35 mouse cellular contexts compared by ENCODE assay signal in the genomic region with DNA sequence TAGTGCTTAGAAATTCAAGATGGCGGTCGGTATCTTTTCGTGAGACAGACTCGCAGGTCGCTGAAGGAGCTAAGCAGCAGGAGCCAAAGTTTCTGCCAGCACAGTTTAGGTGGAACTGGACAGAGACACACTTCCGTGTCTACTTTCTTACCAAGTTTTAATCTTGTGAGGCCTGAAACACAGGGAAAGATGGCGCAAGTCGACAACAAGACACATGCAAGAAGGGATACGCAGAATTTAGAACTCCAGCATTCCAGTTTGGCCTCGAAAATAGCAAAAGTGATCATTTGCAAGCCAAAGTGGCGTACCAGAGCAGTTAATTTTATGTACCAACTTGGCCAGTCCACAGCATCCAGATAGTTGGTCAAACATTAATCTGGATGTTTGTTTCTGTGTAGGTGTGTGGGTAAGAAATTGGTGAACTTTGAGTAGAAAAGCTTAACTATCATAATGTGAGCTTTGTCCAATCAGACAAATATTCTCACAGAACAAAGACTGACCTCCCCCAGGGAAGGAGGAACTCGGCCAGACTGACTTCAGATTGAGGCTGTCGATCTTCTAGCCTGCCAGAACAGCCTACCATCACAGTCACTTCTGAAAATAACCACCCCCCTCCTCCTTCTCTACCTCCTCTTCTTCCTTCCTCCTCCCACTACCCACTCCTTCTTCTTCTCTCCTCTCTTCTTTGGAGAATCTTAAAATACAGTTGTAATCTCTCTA. TPM values are rescaled to one million over a fixed set of nuclear protein-coding genes. Genes with fewer than 3 reads are reported as not detected.
DNase-seq lines count a peak whose midpoint lies in the region; ATAC-seq lines count a peak whose summit lies in the region.
"Had no signal": no experiment of that assay in that cellular context is flagged by ENCODE, and none has a peak within 500 bp of the region (broad histone marks: within the 10 kb centered on the region; RNA-seq: fewer than 3 reads in every experiment).

No protein-coding gene starts in this region.

- H3K4me1 ChIP-seq in liver, embryonic 16.5 days (ENCODE audit: control insufficient read depth, low read depth, low read length): no peaks in the 10 kb centered on the region
- H3K4me1 ChIP-seq in liver, embryonic 11.5 days (replicated peaks; ENCODE audit: control insufficient read depth, insufficient read depth, low read length): no peaks in the 10 kb centered on the region
- H3K4me1 ChIP-seq: heart, embryonic 13.5 days; limb, embryonic 13.5 days; neural tube, embryonic 15.5 days had no signal

- 65% methylated on average over 13 of the region's 13 CpGs for WGBS in liver, embryonic 16.5 days (ENCODE audit: insufficient replicate concordance)
- WGBS in liver, embryonic 11.5 days: 77% methylated on average over 13 of the region's 13 CpGs

- ATAC-seq in liver, embryonic 16.5 days (ENCODE audit: low read depth): peak; percentile 63
- no peak for ATAC-seq in liver, embryonic 11.5 days (replicated peaks; ENCODE audit: low FRiP score)
- no peak for ATAC-seq in frontal cortex, adult (ENCODE audit: low TSS enrichment)
- ATAC-seq: forebrain, embryonic 16.5 days; inflammation-experienced regulatory T-cells, adult 6 months; Patski had no signal

- no peak overlapping the region for H3K4me3 ChIP-seq in liver, embryonic 16.5 days (ENCODE audit: low read depth, low read length)
- H3K4me3 ChIP-seq in liver, embryonic 11.5 days (ENCODE audit: low read depth, low read length): no peak overlapping the region
- H3K4me3 ChIP-seq: erythroblast, embryonic 14.5 days; heart, embryonic 13.5 days; limb, embryonic 13.5 days; neural tube, embryonic 15.5 days had no signal

- H3K9me3 ChIP-seq in liver, embryonic 16.5 days (replicated peaks; ENCODE audit: control insufficient read depth, low read length): no peaks in the 10 kb centered on the region
- no peaks in the 10 kb centered on the region for H3K9me3 ChIP-seq in liver, embryonic 11.5 days (ENCODE audit: control insufficient read depth, low read length)
- H3K9me3 ChIP-seq: heart, embryonic 13.5 days; limb, embryonic 13.5 days; neural tube, embryonic 15.5 days had no signal

- DNase-seq in liver, embryonic 11.5 days (ENCODE audit: low spot score): no peak
- DNase-seq in kidney, adult 9 months: peak; percentile 89
- peak; percentile 56 for DNase-seq in kidney, postnatal 14 days
- no peak for DNase-seq in left cerebral cortex, adult 9 months (ENCODE audit: low spot score in 2 of 2)
- no peak for DNase-seq in gastrocnemius, postnatal 10 days
- DNase-seq: adrenal gland, postnatal 25 days; cerebellum, adult 18-20 months; cerebellum, postnatal 10 days; heart, postnatal 10 days; layer of hippocampus, adult 9-11 months; lung, embryonic 14.5 days; lung, postnatal 14 days; midbrain, embryonic 14.5 days; retina, postnatal 1 day; right cerebral cortex, postnatal 14 days; thymus, postnatal 14 days had no signal

- H3K36me3 ChIP-seq in liver, embryonic 16.5 days (ENCODE audit: control insufficient read depth, insufficient read depth): no peaks in the 10 kb centered on the region
- H3K36me3 ChIP-seq in liver, embryonic 11.5 days (ENCODE audit: control insufficient read depth, insufficient read depth, low read length): no peaks in the 10 kb centered on the region
- H3K36me3 ChIP-seq: heart, embryonic 13.5 days; limb, embryonic 13.5 days; neural tube, embryonic 15.5 days had no signal

- H3K4me2 ChIP-seq in liver, embryonic 16.5 days (ENCODE audit: low read depth, low read length): no peak overlapping the region
- H3K4me2 ChIP-seq in liver, embryonic 11.5 days: no peak overlapping the region
- H3K4me2 ChIP-seq: heart, embryonic 13.5 days; hindbrain, embryonic 14.5 days; limb, embryonic 13.5 days; lung, embryonic 14.5 days; neural tube, embryonic 15.5 days had no signal

- no peaks in the 10 kb centered on the region for H3K27me3 ChIP-seq in liver, embryonic 16.5 days (ENCODE audit: control insufficient read depth, insufficient read depth, low read depth, low read length)
- no peaks in the 10 kb centered on the region for H3K27me3 ChIP-seq in liver, embryonic 11.5 days (replicated peaks; ENCODE audit: control insufficient read depth, insufficient read depth, low read length)
- H3K27me3 ChIP-seq: heart, embryonic 13.5 days; limb, embryonic 13.5 days; neural tube, embryonic 15.5 days; Patski had no signal

- H3K27ac ChIP-seq in liver, embryonic 16.5 days (ENCODE audit: low read length): 0 out of 2 replicates have a peak overlapping the region, but pooled peaks have one; percentile 12
- no peak overlapping the region for H3K27ac ChIP-seq in liver, embryonic 11.5 days (ENCODE audit: low read depth, low read length)
- H3K27ac ChIP-seq: heart, embryonic 13.5 days; hindbrain, embryonic 14.5 days; limb, embryonic 13.5 days; liver, embryonic 14.5 days; neural tube, embryonic 15.5 days had no signal

- no peak overlapping the region for H3K9ac ChIP-seq in liver, embryonic 16.5 days (ENCODE audit: low read depth, low read length)
- H3K9ac ChIP-seq in liver, embryonic 11.5 days (ENCODE audit: low read depth, low read length): no peak overlapping the region
- H3K9ac ChIP-seq: heart, embryonic 13.5 days; hindbrain, embryonic 14.5 days; limb, embryonic 13.5 days; liver, embryonic 14.5 days; lung, embryonic 14.5 days; neural tube, embryonic 15.5 days had no signal

RNA-seq across cellular contexts. Expression of a gene that starts 31.2 kb away (rescaled TPM):
- 0.05 TPM in 1 of 2 replicates, not detected in the other for polyA plus RNA-seq in liver, embryonic 16.5 days (2015; fragmentation: Nextera tagmentation; extraction: Ambion mirVana)
- not detected in 2 replicates for polyA plus RNA-seq in liver, embryonic 11.5 days (2014; fragmentation: Nextera tagmentation; extraction: Ambion mirVana)
- total RNA-seq in gastrocnemius, postnatal 10 days (2021): not detected
- total RNA-seq: common myeloid progenitor, adult 5-6 weeks; heart, postnatal 10 days; hematopoietic stem cell, adult 5-6 weeks; MEL had no signal
- polyA plus RNA-seq: embryonic facial prominence, embryonic 14.5 days; erythroblast, embryonic 14.5 days; forebrain, embryonic 11.5 days; forebrain, embryonic 16.5 days; heart, embryonic 13.5 days; hindbrain, embryonic 14.5 days; inflammation-experienced regulatory T-cells, adult 6 months; large intestine, adult 2 months; lung, embryonic 14.5 days; midbrain, embryonic 14.5 days; Patski; small intestine, adult 2 months; stomach, embryonic 14.5 days had no signal

Comparison
In these comparisons a context has a peak if more than half of its experiments do, and no peak if none do; other contexts are left out.
1. DNase-seq: peak in kidney, adult 9 months (single experiment) and kidney, postnatal 14 days (single experiment); none in liver, embryonic 11.5 days (single experiment), left cerebral cortex, adult 9 months (0 of 2) and gastrocnemius, postnatal 10 days (single experiment).